Mouse (Mus musculus) Patski (cell line): Measurements from ENCODE around the gene Rapgef2. TPM values are rescaled to one million over a fixed set of nuclear protein-coding genes. Genes with fewer than 3 reads are reported as not detected.
"Not testable (repeated sequence)": the region's sequence is repeated elsewhere in the genome, so short reads cannot be mapped to it uniquely, and the experiment has no call there.

Experiments
- ATAC-seq: fragments of 100-300 bp; one replicate; pipeline ENCODE4 v1.8.0; 2021
- CTCF ChIA-PET: fragments of 350-600 bp; sonication (Branson Sonifier 250); formaldehyde crosslinking; loops from one replicate; lab custom pipeline; 2022; ENCODE audit warnings: inconsistent platforms; lab: Charles Lee
- POLR2A ChIA-PET: fragments of 350-600 bp; sonication (Branson Sonifier 250); formaldehyde crosslinking; loops from one replicate; lab custom pipeline; 2022; ENCODE audit warnings: antibody characterized with exemption, inconsistent platforms; lab: Charles Lee
- DNase-seq: peaks from one replicate; pipeline ENCODE4 v3.0.0-alpha.2; 2011; ENCODE audit warnings: low read depth, low spot score
- H3K27me3 ChIP-seq: fragments of 371-371 bp; one replicate; pipeline ENCODE4 v1.5.1; 2021
- CTCF ChIP-seq: fragments of 100-300 bp; IDR thresholded peaks from one replicate; pipeline ENCODE4 v1.5.1; 2021
- in situ Hi-C: fragments of 300-500 bp; cut with MboI; formaldehyde crosslinking; loops from 3 replicates; pipeline ENCODE4 v1.11.1; 2018; ENCODE audit warnings: low pct_unique_long_range_greater_than_20kb, mixed read lengths
- polyA plus RNA-seq: library from polyadenylated mRNA; unstranded; gene quantifications from one replicate; pipeline ENCODE4 v1.2.3, GENCODE M21; 2021

The Rapgef2 gene
- polyA plus RNA-seq, 1 experiment from 2014 or later, result 19.1 TPM

- ChIA-PET POLR2A (no interaction called here), CTCF (interaction anchor here (0.7 to 1.1 kb wide), 2 partner anchors 15 to 131 kb away, joined by 3 read pairs; no protein-coding TSS in a partner anchor)
- in situ Hi-C loops, result no loop called here
- ATAC-seq, result no peak
- DNase-seq, result no peak
- H3K27me3 ChIP-seq, result no peaks in the 10 kb centered on the region
- TF ChIP-seq CTCF, result no peak
Measured at GRCm38 (mm10) chr3:79071561-79071960, 214.8 kb downstream of the Rapgef2 start.

- H3K27me3 ChIP-seq, result no peaks in the 10 kb centered on the region
- POLR2A ChIA-PET, result no interaction called here
- ATAC-seq, result no peak
- DNase-seq, result no peak
- CTCF ChIA-PET, result interaction anchor here (1.0 to 1.4 kb wide), 3 partner anchors 10 to 128 kb away, joined by 3 to 4 read pairs (median 3); no protein-coding TSS in a partner anchor
- in situ Hi-C loops, result no loop called here
- no peak for TF ChIP-seq CTCF
Measured at GRCm38 (mm10) chr3:79069891-79070290, 216.4 kb downstream of the Rapgef2 start.

DNA sequence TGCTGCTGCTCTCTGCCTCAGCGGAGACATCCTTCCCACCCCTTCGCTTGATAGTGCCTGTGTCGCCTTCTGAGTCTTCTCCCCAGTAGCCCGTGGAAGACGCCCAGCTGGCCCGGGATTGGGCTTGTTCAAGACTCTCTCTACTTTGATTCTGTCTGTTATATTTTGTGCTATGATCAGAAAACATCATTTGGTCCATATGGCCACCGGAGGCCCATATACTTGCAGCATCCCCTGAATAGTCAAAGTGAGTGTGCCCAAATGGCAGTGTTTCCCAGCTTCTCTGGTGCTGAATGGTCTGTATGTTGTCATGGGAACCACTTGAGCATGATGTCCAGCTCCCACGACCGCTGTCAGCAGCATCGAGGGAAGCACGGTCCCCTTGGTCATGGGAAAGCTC lies 217.3 kb downstream of the Rapgef2 start:
- ATAC-seq (no peak), DNase-seq (no peak)
- in situ Hi-C loops, result no loop called here
- ChIA-PET POLR2A (no interaction called here), CTCF (interaction anchor here (1.0 to 1.4 kb wide), 2 partner anchors 9 to 14 kb away, joined by 3 to 5 read pairs; no protein-coding TSS in a partner anchor)
- no peak for TF ChIP-seq CTCF
- no peaks in the 10 kb centered on the region for H3K27me3 ChIP-seq

- ChIA-PET CTCF (interaction anchor here (1.1 to 1.9 kb wide), 2 partner anchors 20 to 36 kb away, joined by 3 to 4 read pairs; no protein-coding TSS in a partner anchor), POLR2A (no interaction called here)
- DNase-seq (no peak), ATAC-seq (no peak)
- no peak for TF ChIP-seq CTCF
- H3K27me3 ChIP-seq, result no peaks in the 10 kb centered on the region
- in situ Hi-C loops, result no loop called here
Measured at GRCm38 (mm10) chr3:79066455-79067055, 219.8 kb downstream of the Rapgef2 start.

DNA sequence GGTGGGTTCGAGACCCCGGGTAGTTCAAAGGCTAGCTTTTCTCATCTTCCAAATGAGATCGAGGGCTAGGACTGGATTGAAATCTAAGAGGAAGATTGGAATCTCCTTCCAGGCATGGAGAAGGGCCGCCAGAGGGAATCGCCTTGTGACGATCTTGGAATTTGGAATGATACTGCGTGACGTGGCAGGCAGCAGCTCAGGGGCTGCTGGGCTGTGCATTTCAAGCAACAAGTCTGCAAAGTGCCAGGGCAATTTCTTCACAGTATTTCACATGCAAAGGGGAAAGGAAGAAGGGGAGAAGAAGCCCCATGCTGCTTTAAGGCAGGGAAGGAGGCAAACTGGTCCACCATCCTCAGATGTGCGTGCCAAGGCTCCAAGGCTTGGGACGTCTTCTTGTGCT lies 222.2 kb downstream of the Rapgef2 start:
- no peaks in the 10 kb centered on the region for H3K27me3 ChIP-seq
- ATAC-seq, result no peak
- ChIA-PET POLR2A (no interaction called here), CTCF (no interaction called here)
- no peak for DNase-seq
- in situ Hi-C loops, result no loop called here
- TF ChIP-seq CTCF, result no peak

- CTCF ChIA-PET, result no interaction called here
- no peak for TF ChIP-seq CTCF
- no peaks in the 10 kb centered on the region for H3K27me3 ChIP-seq
- no peak for DNase-seq
- POLR2A ChIA-PET, result no interaction called here
- ATAC-seq, result no peak
- in situ Hi-C loops, result no loop called here
Measured at GRCm38 (mm10) chr3:79061426-79061825, 224.9 kb downstream of the Rapgef2 start.

DNA sequence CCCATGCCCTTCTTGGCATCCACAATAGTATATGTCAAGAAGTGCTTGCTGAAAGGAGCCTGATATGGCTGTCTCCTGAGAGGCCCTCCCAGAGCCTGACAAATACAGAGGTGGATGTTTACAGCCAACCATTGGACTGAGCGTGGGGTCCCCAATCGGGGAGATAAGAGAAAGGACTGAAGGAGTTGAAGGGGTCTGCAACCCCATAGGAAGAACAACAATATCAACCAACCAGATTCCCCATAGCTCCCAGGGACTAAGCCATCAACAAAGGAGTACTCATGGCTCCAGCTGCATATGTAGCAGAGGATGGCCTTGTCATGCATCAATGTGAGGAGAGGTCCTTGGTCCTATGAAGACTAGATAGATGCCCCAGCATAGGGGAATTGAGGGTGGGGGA lies 227.8 kb downstream of the Rapgef2 start:
- H3K27me3 ChIP-seq, POLR2A ChIA-PET, in situ Hi-C loops, ATAC-seq, DNase-seq, CTCF ChIA-PET: not testable (repeated sequence)

GRCm38 (mm10) chr3:79045251-79045650 lies 241.1 kb downstream of the Rapgef2 start:
- no peaks in the 10 kb centered on the region for H3K27me3 ChIP-seq
- ATAC-seq (no peak), DNase-seq (no peak)
- TF ChIP-seq CTCF, result no peak
- POLR2A ChIA-PET, result interaction anchor here (0.8 kb wide), 1 partner anchor 9 kb away, joined by 3 read pairs; no protein-coding TSS in a partner anchor
- in situ Hi-C loops, result no loop called here
- CTCF ChIA-PET, result interaction anchor here (1.2 to 2.4 kb wide), 3 partner anchors 8 to 97 kb away, joined by 3 to 7 read pairs (median 6); no protein-coding TSS in a partner anchor

DNA sequence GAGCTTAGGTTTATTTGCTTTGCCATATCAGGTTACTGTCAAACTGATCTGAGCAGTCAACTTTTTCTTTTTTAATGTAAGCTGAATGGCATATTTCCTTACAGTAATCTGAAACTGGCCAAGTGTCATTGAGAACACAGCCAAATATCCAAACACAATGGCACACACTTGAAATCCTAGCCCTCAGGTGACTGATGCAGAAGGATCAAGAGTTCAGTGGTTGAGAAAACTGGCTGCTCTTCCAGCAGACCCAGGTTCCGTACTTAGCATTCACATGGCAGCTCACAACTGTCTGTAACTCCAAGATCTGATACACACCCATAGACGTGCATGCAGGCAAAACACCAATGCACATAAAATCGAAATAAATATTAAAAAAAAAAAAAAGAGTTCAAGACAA lies 243.3 kb downstream of the Rapgef2 start:
- no peak for ATAC-seq
- ChIA-PET CTCF (interaction anchor here (1.6 to 1.9 kb wide), 2 partner anchors 43 to 154 kb away, joined by 4 to 6 read pairs; no protein-coding TSS in a partner anchor), POLR2A (no interaction called here)
- TF ChIP-seq CTCF, result no peak
- no peak for DNase-seq
- H3K27me3 ChIP-seq, result no peaks in the 10 kb centered on the region
- in situ Hi-C loops, result no loop called here

GRCm38 (mm10) chr3:79039666-79040450 lies 246.5 kb downstream of the Rapgef2 start:
- TF ChIP-seq CTCF, result no peak
- ChIA-PET POLR2A (no interaction called here), CTCF (no interaction called here)
- H3K27me3 ChIP-seq, result no peaks in the 10 kb centered on the region
- no peak for DNase-seq
- no peak for ATAC-seq
- in situ Hi-C loops, result no loop called here

DNA sequence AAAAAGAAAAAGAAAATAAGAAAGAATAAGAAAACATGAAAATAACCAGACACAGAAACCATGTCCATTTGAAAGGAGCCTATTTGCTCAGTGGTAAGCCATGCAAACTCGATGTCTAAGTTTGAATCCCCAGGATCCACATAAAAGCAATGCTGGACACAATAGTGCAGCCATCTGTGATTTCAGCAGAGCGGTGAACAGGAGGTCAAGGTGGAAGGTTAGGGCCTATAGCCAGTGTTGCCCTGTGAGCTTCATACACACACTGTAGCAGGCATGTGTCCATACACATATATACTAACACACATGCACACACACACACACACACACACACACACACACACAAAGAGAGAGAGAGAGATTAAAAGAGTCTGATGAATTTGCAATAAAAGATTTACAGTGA lies 247.3 kb downstream of the Rapgef2 start:
- ChIA-PET CTCF (no interaction called here), POLR2A (no interaction called here)
- ATAC-seq (no peak), DNase-seq (no peak)
- no peak for TF ChIP-seq CTCF
- no peaks in the 10 kb centered on the region for H3K27me3 ChIP-seq
- in situ Hi-C loops, result no loop called here
